Mouse (Mus musculus) left cerebral cortex, postnatal 4 days (tissue): ENCODE measurements around the gene Hhip. TPM values are rescaled to one million over a fixed set of nuclear protein-coding genes. Genes with fewer than 3 reads are reported as not detected.

Source experiments
- DNase-seq: peaks from one replicate; pipeline ENCODE4 v3.0.0-alpha.2; 2022
- intact Hi-C: fragments of 180-260 bp; cut with DNase I; formaldehyde crosslinking; loops from one replicate; pipeline ENCODE4 v1.15.1; 2025
- total RNA-seq, 2 experiments: library from RNA; stranded (reverse); gene quantifications; 2 replicates each; pipeline ENCODE4 v1.2.3; 2021

The Hhip gene
- 1 to 10 TPM; 2.8 to 4.0 TPM for total RNA-seq

- DNase-seq = peak; percentile 61
- intact Hi-C loops = loop anchor here (10.0 kb wide), 2 partner anchors 323 to 417 kb away; no protein-coding TSS in a partner anchor
Observed at GRCm38 (mm10) chr8:80057198-80058174, at the start of gene Hhip. Gene Hhip, minus strand, starts transcription at chr8:80058006.

DNA sequence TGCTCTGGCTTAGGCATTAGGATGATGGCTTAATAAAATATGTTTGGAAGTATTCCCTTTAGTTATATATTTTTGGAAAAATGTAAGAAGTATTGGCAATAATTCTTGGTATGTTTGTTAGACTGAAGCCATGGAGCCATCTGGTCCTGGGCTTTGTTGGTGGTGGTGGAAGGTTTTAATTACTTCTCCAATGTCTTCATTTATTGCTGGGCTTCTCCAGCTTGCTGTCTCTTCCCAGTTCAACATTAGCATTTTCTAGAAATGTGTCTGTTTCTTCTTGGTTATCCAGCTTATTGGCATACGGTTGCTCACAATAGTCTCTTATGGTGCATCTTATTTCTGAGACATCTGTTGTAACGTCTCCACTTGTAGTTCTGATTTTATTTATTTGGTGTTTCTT is 29.2 kb upstream of the Hhip start:
- no peak for DNase-seq
- intact Hi-C loops = no loop called here

DNA sequence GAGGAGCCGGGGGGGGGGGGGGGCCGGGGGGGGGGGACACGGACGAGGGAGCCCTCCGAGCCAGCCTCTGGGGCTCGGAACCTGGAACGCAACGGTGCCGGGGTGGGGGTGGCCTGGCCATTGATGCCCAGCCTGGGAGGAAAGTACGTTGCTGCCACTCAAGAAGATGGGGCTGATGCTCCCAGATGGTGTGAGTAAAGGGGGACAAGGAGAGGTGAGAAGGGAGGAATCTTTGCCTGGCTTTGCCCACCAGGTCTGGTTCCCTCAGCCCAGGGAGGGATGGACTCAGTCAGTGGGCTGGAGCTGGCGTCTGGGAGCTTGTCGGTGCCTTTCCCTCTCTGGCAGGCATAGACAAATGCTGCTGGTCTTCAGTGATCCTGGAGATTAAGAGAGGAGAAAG is 387 bp upstream of the Hhip start:
- DNase-seq = peak; percentile 7
- intact Hi-C loops = loop anchor here (10.0 kb wide), 2 partner anchors 323 to 417 kb away; no protein-coding TSS in a partner anchor

GRCm38 (mm10) chr8:80056331-80057070 is 1.3 kb downstream of the Hhip start:
- intact Hi-C loops = loop anchor here (10.0 kb wide), 2 partner anchors 322 to 418 kb away; no protein-coding TSS in a partner anchor
- DNase-seq = no peak

GRCm38 (mm10) chr8:80055777-80056176 is 2.0 kb downstream of the Hhip start:
- peak; percentile 5 for DNase-seq
- intact Hi-C loops = loop anchor here (10.0 kb wide), 2 partner anchors 321 to 419 kb away; no protein-coding TSS in a partner anchor

DNA sequence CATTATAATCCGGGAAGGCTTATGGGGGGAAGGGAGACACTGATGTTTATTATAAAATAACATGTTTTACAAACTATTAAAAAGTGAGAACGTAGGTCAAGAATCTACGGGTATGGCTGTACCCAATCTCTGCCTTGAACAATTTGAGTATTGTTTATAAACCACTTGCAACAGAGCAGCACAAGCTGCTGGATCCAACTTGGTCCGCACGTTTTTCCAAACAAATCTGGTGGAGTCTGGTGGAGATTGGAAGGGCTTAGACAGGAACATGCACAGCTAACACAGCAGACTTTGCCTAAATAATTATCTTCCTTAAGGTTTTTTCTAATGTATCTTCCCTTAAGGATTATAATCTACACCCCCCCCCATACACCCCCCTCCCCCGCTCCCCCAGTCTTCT is 2.7 kb downstream of the Hhip start:
- DNase-seq = no peak

GRCm38 (mm10) chr8:80054216-80054615 is 3.6 kb downstream of the Hhip start:
- DNase-seq = no peak
- intact Hi-C loops = loop anchor here (10.0 kb wide), 2 partner anchors 319 to 421 kb away; no protein-coding TSS in a partner anchor

More for the DNA sequence above, 2.7 kb downstream of the Hhip start:
- intact Hi-C loops = loop anchor here (10.0 kb wide), 2 partner anchors 320 to 420 kb away; no protein-coding TSS in a partner anchor

GRCm38 (mm10) chr8:80052838-80053237 is 5.0 kb downstream of the Hhip start:
- intact Hi-C loops = loop anchor here (10.0 kb wide), 2 partner anchors 318 to 422 kb away; no protein-coding TSS in a partner anchor
- DNase-seq = no peak

DNA sequence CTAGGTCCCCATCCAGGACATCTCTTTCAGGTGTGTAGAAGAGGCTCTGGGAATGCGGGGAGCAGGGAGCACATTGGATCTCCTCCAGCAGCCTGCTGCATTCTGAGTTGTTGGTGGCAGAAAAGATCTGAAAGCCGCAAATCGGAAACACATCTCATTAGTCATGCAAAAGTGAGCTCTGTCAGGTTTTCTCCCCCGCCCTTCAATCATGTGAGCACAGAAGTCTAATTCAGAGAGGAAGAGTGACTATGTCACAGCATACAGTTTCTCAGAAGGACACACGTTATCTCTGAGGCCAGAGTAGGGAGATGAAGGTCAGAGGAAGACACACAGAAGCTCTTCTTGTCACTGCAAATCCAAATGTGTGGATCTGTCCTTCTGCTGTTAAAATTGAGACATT is 6.3 kb downstream of the Hhip start:
- DNase-seq = no peak
- intact Hi-C loops = loop anchor here (10.0 kb wide), 2 partner anchors 317 to 423 kb away; no protein-coding TSS in a partner anchor

DNA sequence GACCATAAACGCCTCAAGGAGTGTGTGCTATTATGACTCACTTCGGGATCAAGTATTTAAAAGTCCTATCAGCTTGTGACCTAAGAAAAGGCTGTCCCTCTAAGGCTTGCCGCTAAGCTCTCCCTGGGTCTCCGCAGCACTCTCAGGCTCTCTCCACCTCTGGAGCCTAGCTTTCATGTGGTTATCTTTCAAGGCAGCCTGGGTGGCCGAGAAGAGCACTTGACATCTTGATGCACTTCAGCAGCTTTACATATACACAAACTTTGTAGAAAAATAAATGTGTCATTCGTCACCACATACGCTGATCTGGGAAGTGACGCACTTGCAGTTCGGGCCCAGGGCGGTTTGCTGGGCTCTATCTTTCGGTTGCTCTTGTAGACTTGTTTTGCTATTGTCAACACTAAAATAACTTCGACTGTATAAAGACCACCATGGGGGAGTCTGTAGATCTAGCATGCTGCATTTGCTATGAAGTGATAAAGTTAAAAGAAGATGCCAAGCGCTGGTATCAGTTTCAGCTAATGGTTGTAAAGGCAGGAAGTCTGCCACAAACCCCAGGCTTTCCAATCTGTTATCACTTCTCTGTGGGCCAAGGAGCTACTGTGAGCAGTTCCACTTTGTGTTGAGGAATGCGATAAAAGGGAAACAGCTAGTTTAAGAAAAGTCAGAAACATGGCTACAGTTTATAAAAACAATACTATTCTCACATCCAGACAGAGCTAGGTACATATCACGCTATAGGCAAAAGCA is 8.4 kb downstream of the Hhip start:
- intact Hi-C loops = loop anchor here (10.0 kb wide), 2 partner anchors 315 to 425 kb away; no protein-coding TSS in a partner anchor

DNA sequence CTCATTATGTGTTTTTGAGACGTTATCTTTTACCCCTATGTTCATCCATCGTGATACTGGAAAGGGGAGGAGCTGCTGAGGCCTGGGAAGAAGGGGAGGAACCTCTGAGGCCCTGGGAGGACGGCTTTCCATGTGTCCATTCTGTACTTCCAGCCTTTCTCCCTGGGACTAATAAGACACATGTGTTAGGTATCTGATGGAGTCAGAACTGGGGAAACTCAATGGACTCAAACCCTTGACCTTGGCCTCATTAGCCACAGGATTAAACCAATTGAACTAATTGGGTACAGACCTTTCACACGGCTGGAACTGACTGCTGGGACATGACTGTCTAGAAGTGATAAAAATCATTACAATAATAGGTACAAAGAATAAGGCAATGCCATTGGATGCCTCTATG is 9.6 kb downstream of the Hhip start:
- DNase-seq = no peak
- intact Hi-C loops = no loop called here

More for the DNA sequence above, 8.4 kb downstream of the Hhip start:
- no peak for DNase-seq

DNA sequence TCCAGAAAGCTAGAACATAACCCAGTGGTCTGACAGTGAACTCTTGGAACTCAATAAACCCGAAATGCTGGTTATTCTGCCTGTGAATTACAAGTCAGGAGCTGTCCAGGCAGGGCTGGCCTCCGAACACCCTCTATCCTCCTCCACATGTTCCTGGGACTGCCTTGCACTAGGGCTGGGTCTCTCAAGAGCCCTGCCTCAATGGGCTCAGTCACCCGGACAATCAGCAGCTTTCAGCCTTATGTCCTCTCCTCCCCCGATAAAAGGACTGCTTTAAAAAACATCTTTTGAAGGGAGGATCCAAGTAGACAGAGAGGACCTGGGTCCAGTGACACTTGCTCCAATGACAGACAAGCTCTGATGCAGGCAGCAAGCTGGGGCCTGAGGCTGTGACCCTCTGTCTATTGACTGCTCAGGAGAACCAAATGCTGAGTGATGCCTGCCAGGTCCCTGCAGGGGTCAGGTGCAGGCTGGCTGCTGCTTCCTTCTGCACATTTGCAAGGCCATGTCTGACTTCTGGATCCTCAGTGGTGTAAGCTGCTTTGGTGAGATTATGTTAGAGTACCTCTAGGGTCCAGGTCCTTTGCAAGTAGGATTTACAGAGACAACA is 20.1 kb downstream of the Hhip start:
- DNase-seq = peak; percentile 58
- intact Hi-C loops = no loop called here

DNA sequence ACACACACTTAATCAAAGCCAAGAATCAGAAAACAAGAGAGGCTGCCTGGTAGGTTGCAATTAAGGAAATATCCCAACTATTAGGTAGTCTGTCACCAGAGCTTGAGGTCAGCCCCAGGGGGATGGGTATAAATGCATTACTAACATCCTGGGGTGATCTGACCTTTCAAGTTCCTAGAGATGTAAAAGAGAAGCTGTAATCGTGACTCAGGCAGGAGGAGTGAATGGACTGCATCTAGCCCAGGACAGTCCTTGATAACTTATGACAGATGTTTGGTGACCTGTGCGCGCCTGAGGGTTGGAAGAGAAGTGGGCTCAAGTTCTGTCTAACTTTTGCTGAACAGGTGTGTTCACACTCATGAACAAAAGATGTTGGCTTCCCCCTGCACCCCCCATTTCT is 25.2 kb downstream of the Hhip start:
- intact Hi-C loops = no loop called here

DNA sequence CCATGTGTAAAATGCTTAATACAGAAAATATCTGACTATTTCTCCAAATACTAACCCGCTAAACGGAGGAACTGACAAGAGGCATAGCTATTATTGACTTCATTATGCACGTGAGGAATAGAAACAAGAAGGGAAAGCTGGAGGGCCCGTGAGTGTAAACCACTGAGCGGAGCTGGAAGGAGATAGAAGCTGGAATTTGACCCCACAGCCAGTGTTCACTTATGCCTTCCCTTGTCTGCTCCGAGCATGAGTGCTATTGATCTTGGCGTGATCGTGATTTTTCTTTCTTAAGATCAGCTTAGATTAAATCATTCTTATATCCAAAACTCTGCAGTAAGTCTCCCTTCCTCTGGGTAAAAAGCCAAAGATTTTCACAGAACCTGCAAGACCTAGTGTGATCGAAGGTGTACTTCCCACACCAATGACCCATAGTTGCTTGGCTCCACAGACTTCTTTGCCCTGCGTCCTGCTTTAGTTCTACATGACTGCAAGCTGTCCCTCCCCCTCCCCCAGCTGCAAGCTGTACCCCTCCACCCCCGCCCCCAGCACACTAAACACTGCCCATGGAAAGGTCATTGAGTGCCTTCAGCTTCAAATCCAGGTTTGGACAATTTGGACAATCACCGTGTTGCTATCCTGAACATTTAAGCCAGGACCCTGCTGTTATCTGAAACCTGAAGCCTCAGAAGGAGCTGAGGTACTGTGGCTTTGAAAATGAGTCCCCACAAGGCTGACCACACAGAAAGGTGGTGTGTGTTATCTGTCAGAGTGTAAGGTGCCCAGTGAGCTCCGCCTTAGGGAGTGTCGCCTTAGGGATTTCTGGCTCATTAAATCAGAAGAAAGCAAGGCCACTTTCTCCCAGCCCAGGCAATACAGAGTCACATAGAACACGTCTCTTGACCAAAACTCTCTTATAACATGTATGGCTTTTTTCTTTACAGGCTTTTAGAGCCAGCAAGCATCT is 26.2 kb downstream of the Hhip start:
- DNase-seq = no peak
- intact Hi-C loops = no loop called here

More for the DNA sequence above, 25.2 kb downstream of the Hhip start:
- no peak for DNase-seq

- DNase-seq = no peak
- intact Hi-C loops = no loop called here
Observed at GRCm38 (mm10) chr8:80029631-80030030, 28.2 kb downstream of the Hhip start.

DNA sequence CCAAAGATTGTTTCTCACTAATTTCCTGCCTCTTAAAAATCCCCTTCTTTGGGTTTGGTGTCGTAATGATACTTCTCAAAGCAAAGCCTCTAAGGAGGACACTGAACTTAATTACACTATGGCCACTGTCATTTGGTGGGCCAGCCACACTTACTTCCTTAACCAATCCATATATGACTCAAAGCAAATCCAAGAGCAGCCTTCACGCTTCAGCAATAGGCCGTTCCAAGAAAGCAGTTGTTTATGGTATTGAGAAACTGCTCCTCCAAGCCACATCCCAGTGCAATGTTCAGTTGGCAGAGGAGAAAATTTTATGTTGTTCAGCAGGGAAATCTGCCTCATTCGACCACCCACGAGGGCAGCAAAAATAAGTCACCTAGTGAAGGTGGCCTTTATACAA is 37.3 kb downstream of the Hhip start:
- no peak for DNase-seq
- intact Hi-C loops = no loop called here

GRCm38 (mm10) chr8:80015818-80016217 is 42.0 kb downstream of the Hhip start:
- intact Hi-C loops = no loop called here
- no peak for DNase-seq

- DNase-seq = no peak
- intact Hi-C loops = no loop called here
Observed at GRCm38 (mm10) chr8:80004421-80004820, 53.4 kb downstream of the Hhip start.

- intact Hi-C loops = no loop called here
- no peak for DNase-seq
Observed at GRCm38 (mm10) chr8:80002313-80002712, 55.5 kb downstream of the Hhip start.
